Mouse (Mus musculus) myocyte (in vitro differentiated cells): Measurements from ENCODE around the gene Gbp9. TPM values are rescaled to one million over a fixed set of nuclear protein-coding genes. Genes with fewer than 3 reads are reported as not detected.
"Not testable (repeated sequence)": the region's sequence is repeated elsewhere in the genome, so short reads cannot be mapped to it uniquely, and the experiment has no call there.

Source experiments
- H3K27me3 ChIP-seq: one replicate; pipeline ENCODE4 v1.6.1; 2011; ENCODE audit not compliant: control insufficient read depth, insufficient read depth, insufficient read length
- H3K36me3 ChIP-seq: one replicate; pipeline ENCODE4 v1.6.1; 2011; ENCODE audit not compliant: control insufficient read depth, insufficient read depth
- H3K4me2 ChIP-seq: one replicate; pipeline ENCODE4 v1.6.1; 2011; ENCODE audit warnings: low read depth, control low read depth
- H3K4me3 ChIP-seq: one replicate; pipeline ENCODE4 v1.5.1; 2011; ENCODE audit warnings: mild to moderate bottlenecking, control low read depth, moderate library complexity
- H3K79me2 ChIP-seq: one replicate; pipeline ENCODE4 v1.6.1; 2011; ENCODE audit not compliant: control insufficient read depth, insufficient read depth
- H3ac ChIP-seq: one replicate; pipeline ENCODE4 v1.6.1; 2011; ENCODE audit not compliant: control insufficient read depth, insufficient read length
- CEBPB ChIP-seq: IDR thresholded peaks from 2 replicates; pipeline ENCODE4 v1.6.1; 2011; ENCODE audit warnings: mild to moderate bottlenecking, moderate library complexity; ENCODE audit not compliant: poor library complexity, insufficient read depth, severe bottlenecking
- E2F4 ChIP-seq: IDR thresholded peaks from one replicate; pipeline ENCODE4 v1.6.1; 2011; ENCODE audit warnings: mild to moderate bottlenecking, control low read depth, moderate library complexity; ENCODE audit not compliant: insufficient read depth
- MAX ChIP-seq: IDR thresholded peaks from one replicate; pipeline ENCODE4 v1.6.1; 2011; ENCODE audit warnings: low read depth, mild to moderate bottlenecking, control low read depth
- MYOD1 ChIP-seq, 3 experiments: IDR thresholded peaks; one replicate each; pipeline ENCODE4 v1.6.1; 2011; ENCODE audit warnings: control low read depth in 2 of 3, low read depth in 2 of 3, mild to moderate bottlenecking in 2 of 3, moderate library complexity in 1 of 3; ENCODE audit not compliant: insufficient read length in 2 of 3, control insufficient read depth in 1 of 3
- MYOG ChIP-seq, 3 experiments: IDR thresholded peaks; one replicate each; pipeline ENCODE4 v1.6.1; 2011; ENCODE audit warnings: control low read depth in 2 of 3, low read depth in 2 of 3, mild to moderate bottlenecking in 2 of 3; ENCODE audit not compliant: insufficient read length in 2 of 3, control insufficient read depth in 1 of 3, insufficient read depth in 1 of 3
- POLR2A ChIP-seq: IDR thresholded peaks from one replicate; pipeline ENCODE4 v1.6.1; 2011; ENCODE audit warnings: low read depth, mild to moderate bottlenecking, control low read depth, moderate library complexity; ENCODE audit not compliant: insufficient read length
- POLR2AphosphoS2 ChIP-seq: IDR thresholded peaks from one replicate; pipeline ENCODE4 v1.6.1; 2011; ENCODE audit warnings: low read depth, control low read depth; ENCODE audit not compliant: insufficient read length
- REST ChIP-seq: IDR thresholded peaks from one replicate; pipeline ENCODE4 v1.6.1; 2011; ENCODE audit warnings: mild to moderate bottlenecking, control low read depth, moderate library complexity; ENCODE audit not compliant: insufficient read depth, insufficient read length
- SRF ChIP-seq: IDR thresholded peaks from one replicate; pipeline ENCODE4 v1.6.1; 2011; ENCODE audit warnings: low read depth; ENCODE audit not compliant: control insufficient read depth, insufficient read length
- TCF12 ChIP-seq: IDR thresholded peaks from one replicate; pipeline ENCODE4 v1.6.1; 2011; ENCODE audit warnings: mild to moderate bottlenecking, control low read depth; ENCODE audit not compliant: poor library complexity, insufficient read depth, severe bottlenecking
- TCF3 ChIP-seq: IDR thresholded peaks from one replicate; pipeline ENCODE4 v1.6.1; 2011; ENCODE audit warnings: low read depth, control low read depth; ENCODE audit not compliant: insufficient read length
- USF1 ChIP-seq: IDR thresholded peaks from one replicate; pipeline ENCODE4 v1.6.1; 2011; ENCODE audit warnings: low read depth, mild to moderate bottlenecking, control low read depth, moderate library complexity
- polyA plus RNA-seq: library from polyadenylated mRNA; unstranded; fragments of >200 nt; fragmentation: generic; extraction: Trizol; gene quantifications from one replicate; pipeline ENCODE4 v1.2.1, GENCODE M21; 2012; ENCODE audit warnings: missing spikeins

Gbp9 gene
- polyA plus RNA-seq, 1 experiment: 0.85 TPM

- no peaks in the 10 kb centered on the region for H3K36me3 ChIP-seq
- H3ac ChIP-seq: no peak overlapping the region
- no peak overlapping the region for H3K4me3 ChIP-seq
- TF ChIP-seq TCF3 (no peak), MAX (no peak), USF1 (no peak), MYOD1 (IDR thresholded peaks at IDR 0.05; ENCODE audit: control insufficient read depth in 1 of 3, insufficient read length in 2 of 3, low read depth in 2 of 3) (no peak), E2F4 (no peak), POLR2A (no peak), CEBPB (no peak), MYOG (IDR thresholded peaks at IDR 0.05; ENCODE audit: control insufficient read depth in 1 of 3, insufficient read depth in 1 of 3, insufficient read length in 2 of 3, low read depth in 2 of 3) (no peak), TCF12 (no peak), POLR2AphosphoS2 (no peak), SRF (no peak)
- H3K27me3 ChIP-seq: no peaks in the 10 kb centered on the region
- no peak overlapping the region for H3K4me2 ChIP-seq
- H3K79me2 ChIP-seq: no peaks in the 10 kb centered on the region
Observed at GRCm38 (mm10) chr5:105060224-105060623, 79.1 kb downstream of the Gbp9 start.

GRCm38 (mm10) chr5:105055279-105055678 lies 84.1 kb downstream of the Gbp9 start:
- no peak overlapping the region for H3ac ChIP-seq
- no peaks in the 10 kb centered on the region for H3K79me2 ChIP-seq
- TF ChIP-seq REST (no peak), CEBPB (no peak), POLR2AphosphoS2 (no peak), USF1 (no peak), POLR2A (no peak)
- H3K4me2 ChIP-seq: no peak overlapping the region
- H3K27me3 ChIP-seq: no peaks in the 10 kb centered on the region
- no peak overlapping the region for H3K4me3 ChIP-seq
- H3K36me3 ChIP-seq: no peaks in the 10 kb centered on the region

DNA sequence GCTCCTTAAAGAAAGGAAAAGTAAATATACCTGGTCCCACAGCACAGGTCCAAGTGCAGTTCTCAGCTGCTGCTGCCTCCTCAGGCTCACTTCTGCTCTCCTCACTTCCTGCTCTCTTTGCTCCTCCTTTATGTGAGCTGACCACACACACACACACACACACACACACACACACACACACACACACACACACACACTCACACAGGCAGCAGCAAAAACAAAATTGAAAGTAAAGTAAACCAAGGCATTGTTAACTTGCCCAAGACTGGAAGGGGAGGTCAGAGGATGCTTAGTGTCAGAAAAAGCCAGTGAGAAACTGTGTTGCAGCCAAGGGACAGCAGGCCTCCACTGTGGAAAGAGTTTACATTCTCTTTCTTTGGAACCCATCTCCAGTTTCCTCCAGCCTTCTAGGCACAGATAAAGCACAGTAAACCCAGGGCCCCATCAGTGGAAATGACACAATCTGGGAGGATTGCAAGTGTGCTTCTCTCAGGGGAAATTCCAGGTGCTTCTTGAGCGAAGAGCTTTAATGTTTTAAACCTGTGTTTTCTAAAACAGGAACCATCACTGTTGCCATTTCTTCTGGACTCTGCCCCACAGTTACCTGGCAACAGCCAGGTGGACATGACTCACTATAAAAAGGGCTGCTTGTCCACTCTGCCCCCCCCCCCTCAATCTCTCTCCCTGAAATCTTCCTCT lies 85.7 kb downstream of the Gbp9 start:
- H3K79me2 ChIP-seq, H3K4me3 ChIP-seq, H3K27me3 ChIP-seq, H3K36me3 ChIP-seq, H3ac ChIP-seq, H3K4me2 ChIP-seq: not testable (repeated sequence)

- no peak for TF ChIP-seq SRF
- no peak for TF ChIP-seq E2F4
- TF ChIP-seq TCF12: no peak
- TF ChIP-seq REST: no peak
- TF ChIP-seq POLR2AphosphoS2: no peak
- no peak for TF ChIP-seq USF1
- no peak for TF ChIP-seq POLR2A
- TF ChIP-seq MAX: no peak
- no peak for TF ChIP-seq TCF3
- H3K79me2 ChIP-seq: no peaks in the 10 kb centered on the region
Observed at GRCm38 (mm10) chr5:105032362-105032761, 107.0 kb downstream of the Gbp9 start.

More at GRCm38 (mm10) chr5:105032362-105032761, 107.0 kb downstream of the Gbp9 start:
- Histone ChIP-seq H3K4me2 (no peak overlapping the region), H3ac (no peak overlapping the region), H3K4me3 (no peak overlapping the region), H3K27me3 (no peaks in the 10 kb centered on the region), H3K36me3 (no peaks in the 10 kb centered on the region)

Other genes starting within 250 kb of the Gbp9 start
- gene Abcg3, start 156.8 kb downstream of the Gbp9 start, polyA plus RNA-seq: not detected
- gene Gbp8, start within 50 bp of the Gbp9 start, polyA plus RNA-seq: 0.46 TPM
- gene Gbp4, start within 50 bp of the Gbp9 start, polyA plus RNA-seq: 0.66 TPM
- 0.42 TPM for gene Gbp10, start 100.0 kb upstream of the Gbp9 start, polyA plus RNA-seq
- gene Gm43302, start 154.2 kb upstream of the Gbp9 start, polyA plus RNA-seq: 0.68 TPM
- 0.05 TPM for gene Gbp6, start 154.2 kb upstream of the Gbp9 start, polyA plus RNA-seq